Comparison of ENCODE assay signal across 27 mouse cellular contexts in genomic region chr19:49415326-49415725, GRCm38 (mm10).
A peak's percentile ranks its signal among the peaks of the same experiment; 100 is the strongest.
DNase-seq lines count a peak whose midpoint lies in the region; ATAC-seq lines count a peak whose summit lies in the region.
"Had no signal": no experiment of that assay in that cellular context is flagged by ENCODE, and none has a peak within 500 bp of the region (broad histone marks: within the 10 kb centered on the region; RNA-seq: fewer than 3 reads in every experiment).

No protein-coding gene starts in this region.

- no peak overlapping the region for H3K27ac ChIP-seq in forebrain, embryonic 14.5 days (ENCODE audit: low read depth, low read length)
- H3K27ac ChIP-seq in forebrain, embryonic 10.5 days = no peak overlapping the region
- H3K27ac ChIP-seq in midbrain, embryonic 13.5 days = no peak overlapping the region
- no peak overlapping the region for H3K27ac ChIP-seq in midbrain, embryonic 10.5 days (replicated peaks)
- 0 out of 2 replicates have a peak overlapping the region, but pooled peaks have one; percentile 17 for H3K27ac ChIP-seq in midbrain, embryonic 15.5 days
- H3K27ac ChIP-seq: embryonic facial prominence, embryonic 10.5 days; embryonic facial prominence, embryonic 13.5 days; forebrain, embryonic 13.5 days; gastrocnemius, adult 2 months; hindbrain, embryonic 13.5 days had no signal

- ATAC-seq in forebrain, embryonic 14.5 days = no peak
- 0 out of 2 replicates have a peak, but pooled peaks have one; percentile 34 for ATAC-seq in midbrain, embryonic 13.5 days
- ATAC-seq in midbrain, embryonic 15.5 days (replicated peaks) = 0 out of 2 replicates have a peak, but pooled peaks have one; percentile 42
- ATAC-seq: forebrain, embryonic 13.5 days; forebrain, postnatal 0 days; Patski had no signal

- H3K4me1 ChIP-seq in forebrain, embryonic 14.5 days (ENCODE audit: control insufficient read depth, insufficient read depth, low read length) = no peaks in the 10 kb centered on the region
- no peaks in the 10 kb centered on the region for H3K4me1 ChIP-seq in forebrain, embryonic 10.5 days
- H3K4me1 ChIP-seq in midbrain, embryonic 13.5 days (replicated peaks) = peaks cover 8% of the 10 kb centered on the region; the same call in 1 of the 2 replicates
- H3K4me1 ChIP-seq in midbrain, embryonic 10.5 days = no peaks in the 10 kb centered on the region
- peaks cover 8% of the 10 kb centered on the region; the same call in 1 of the 2 replicates for H3K4me1 ChIP-seq in midbrain, embryonic 15.5 days
- H3K4me1 ChIP-seq: embryonic facial prominence, embryonic 10.5 days; embryonic facial prominence, embryonic 13.5 days; forebrain, embryonic 13.5 days had no signal

- DNase-seq in forebrain, embryonic 14.5 days (ENCODE audit: low spot score) = peak; percentile 28
- no peak for DNase-seq in forebrain, embryonic 10.5 days (ENCODE audit: extremely low spot score, low spot score)
- no peak for DNase-seq in midbrain, embryonic 10.5 days (ENCODE audit: low spot score)
- no peak for DNase-seq in lung, postnatal 25 days (ENCODE audit: low spot score)
- no peak for DNase-seq in B cell, adult 2 months
- DNase-seq: adrenal gland, postnatal 10 days; adrenal gland, postnatal 36 days; cerebellum, adult 11-12 months; cerebellum, adult 8-10 months; cerebellum, postnatal 10 days; cerebellum, postnatal 36 days; embryo, embryonic 11 days; forebrain, postnatal 0 days; gastrocnemius, adult 2 months; gastrocnemius, postnatal 14 days; heart, adult 11 months had no signal

- H3K4me2 ChIP-seq in forebrain, embryonic 14.5 days (ENCODE audit: low read length) = no peak overlapping the region
- H3K4me2 ChIP-seq in midbrain, embryonic 13.5 days (replicated peaks) = no peak overlapping the region
- no peak overlapping the region for H3K4me2 ChIP-seq in midbrain, embryonic 15.5 days
- H3K4me2 ChIP-seq: embryonic facial prominence, embryonic 13.5 days; forebrain, embryonic 13.5 days; heart, embryonic 11.5 days; hindbrain, embryonic 13.5 days had no signal

- no peaks in the 10 kb centered on the region for H3K27me3 ChIP-seq in forebrain, embryonic 14.5 days (replicated peaks; ENCODE audit: control insufficient read depth, insufficient read depth, low read length)
- no peaks in the 10 kb centered on the region for H3K27me3 ChIP-seq in forebrain, embryonic 10.5 days (ENCODE audit: poor library complexity, severe bottlenecking)
- no peaks in the 10 kb centered on the region for H3K27me3 ChIP-seq in midbrain, embryonic 13.5 days
- H3K27me3 ChIP-seq in midbrain, embryonic 10.5 days (ENCODE audit: low read depth, poor library complexity, severe bottlenecking) = no peaks in the 10 kb centered on the region
- H3K27me3 ChIP-seq in midbrain, embryonic 15.5 days (replicated peaks) = no peaks in the 10 kb centered on the region
- H3K27me3 ChIP-seq: CH12.LX; embryonic facial prominence, embryonic 13.5 days; forebrain, embryonic 13.5 days; hindbrain, embryonic 13.5 days had no signal

- H3K9me3 ChIP-seq in forebrain, embryonic 14.5 days (replicated peaks; ENCODE audit: control insufficient read depth, low read length) = no peaks in the 10 kb centered on the region
- no peaks in the 10 kb centered on the region for H3K9me3 ChIP-seq in forebrain, embryonic 10.5 days
- no peaks in the 10 kb centered on the region for H3K9me3 ChIP-seq in midbrain, embryonic 13.5 days
- no peaks in the 10 kb centered on the region for H3K9me3 ChIP-seq in midbrain, embryonic 10.5 days (replicated peaks)
- no peaks in the 10 kb centered on the region for H3K9me3 ChIP-seq in midbrain, embryonic 15.5 days
- H3K9me3 ChIP-seq: embryonic facial prominence, embryonic 10.5 days; embryonic facial prominence, embryonic 13.5 days; forebrain, embryonic 13.5 days; hindbrain, embryonic 13.5 days had no signal

- H3K4me3 ChIP-seq in forebrain, embryonic 14.5 days (ENCODE audit: low read depth, low read length) = no peak overlapping the region
- no peak overlapping the region for H3K4me3 ChIP-seq in forebrain, embryonic 10.5 days
- H3K4me3 ChIP-seq in midbrain, embryonic 13.5 days (replicated peaks) = no peak overlapping the region
- H3K4me3 ChIP-seq in midbrain, embryonic 10.5 days = no peak overlapping the region
- no peak overlapping the region for H3K4me3 ChIP-seq in midbrain, embryonic 15.5 days
- H3K4me3 ChIP-seq: embryonic facial prominence, embryonic 10.5 days; embryonic facial prominence, embryonic 13.5 days; erythroblast, embryonic 14.5 days; forebrain, embryonic 13.5 days; gastrocnemius, adult 2 months; hindbrain, embryonic 13.5 days had no signal

- WGBS in forebrain, embryonic 14.5 days = 67% methylated on average over 2 of the region's 2 CpGs
- 82% methylated on average over 2 of the region's 2 CpGs for WGBS in forebrain, embryonic 10.5 days
- WGBS in midbrain, embryonic 13.5 days = 49% methylated on average over 2 of the region's 2 CpGs
- WGBS in midbrain, embryonic 10.5 days = 75% methylated on average over 2 of the region's 2 CpGs
- WGBS in midbrain, embryonic 15.5 days = 28% methylated on average over 2 of the region's 2 CpGs

- no peak overlapping the region for H3K9ac ChIP-seq in forebrain, embryonic 14.5 days (ENCODE audit: low read length)
- H3K9ac ChIP-seq in midbrain, embryonic 13.5 days (replicated peaks) = no peak overlapping the region
- no peak overlapping the region for H3K9ac ChIP-seq in midbrain, embryonic 15.5 days
- H3K9ac ChIP-seq: embryonic facial prominence, embryonic 13.5 days; forebrain, embryonic 13.5 days; forebrain, postnatal 0 days; hindbrain, embryonic 13.5 days had no signal

- H3K36me3 ChIP-seq in forebrain, embryonic 14.5 days (ENCODE audit: control insufficient read depth, insufficient read depth, low read length) = no peaks in the 10 kb centered on the region
- H3K36me3 ChIP-seq in forebrain, embryonic 10.5 days (replicated peaks) = no peaks in the 10 kb centered on the region
- H3K36me3 ChIP-seq in midbrain, embryonic 13.5 days = no peaks in the 10 kb centered on the region
- no peaks in the 10 kb centered on the region for H3K36me3 ChIP-seq in midbrain, embryonic 10.5 days
- H3K36me3 ChIP-seq in midbrain, embryonic 15.5 days (replicated peaks) = no peaks in the 10 kb centered on the region
- H3K36me3 ChIP-seq: embryonic facial prominence, embryonic 10.5 days; embryonic facial prominence, embryonic 13.5 days; G1E; hindbrain, embryonic 13.5 days had no signal
